Mouse (Mus musculus): ENCODE measurements around the gene Timm23. TPM values are rescaled to one million over a fixed set of nuclear protein-coding genes. Genes with fewer than 3 reads are reported as not detected.
"Not testable (repeated sequence)": the region's sequence is repeated elsewhere in the genome, so short reads cannot be mapped to it uniquely, and the experiment has no call there.

Timm23 gene
- polyA plus RNA-seq, 2 experiments from 2014 or later: 177 to 183 TPM

GRCm38 (mm10) chr14:32164173-32165051 lies 37.3 kb downstream of the Timm23 start:
- ATAC-seq: no peak

GRCm38 (mm10) chr14:32163203-32163888 lies 38.4 kb downstream of the Timm23 start:
- no peak for ATAC-seq

DNA sequence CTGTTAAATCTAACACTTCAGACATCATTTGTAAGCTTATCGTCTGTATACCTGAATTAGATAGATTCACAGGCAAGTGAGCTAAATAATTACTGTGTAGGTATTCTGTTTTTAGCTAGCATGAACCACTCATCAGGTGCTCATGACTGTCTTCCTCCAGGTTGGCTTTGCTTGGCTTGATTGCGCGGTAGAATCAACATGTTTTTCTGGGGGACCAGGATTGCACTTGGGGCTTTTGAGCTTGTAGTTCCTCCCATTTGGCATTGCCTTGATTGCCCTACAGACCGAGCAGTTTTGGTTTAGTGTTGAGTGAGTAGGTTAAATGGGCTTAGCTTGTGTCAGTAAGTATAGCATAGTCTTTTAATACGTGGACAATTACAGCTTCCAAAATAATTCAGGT lies 39.5 kb downstream of the Timm23 start:
- ATAC-seq: no peak

- ATAC-seq: no peak
Measured at GRCm38 (mm10) chr14:32161090-32161885, 40.4 kb downstream of the Timm23 start.

DNA sequence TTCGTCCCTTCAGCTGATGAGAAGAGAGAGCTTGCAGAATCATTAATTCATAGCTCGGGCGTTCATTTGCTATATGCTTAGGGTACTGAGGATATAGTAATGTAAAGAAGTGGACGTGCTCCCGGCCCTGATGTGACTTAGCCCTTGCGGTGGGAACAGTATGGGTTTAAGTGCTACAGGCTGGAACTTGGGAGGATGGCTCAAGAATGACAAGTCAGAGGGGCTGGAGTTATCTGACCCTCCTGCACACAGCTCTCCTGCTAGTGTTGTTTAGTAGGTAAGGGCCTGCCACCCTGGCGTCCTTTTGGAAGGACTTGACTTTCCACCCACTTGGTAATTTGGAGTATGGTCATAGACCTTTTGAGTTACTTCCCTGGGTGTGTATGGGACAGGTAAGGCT lies 41.1 kb downstream of the Timm23 start:
- ATAC-seq: no peak

- peak; percentile 95 for ATAC-seq
Measured at GRCm38 (mm10) chr14:32159690-32160246, 41.9 kb downstream of the Timm23 start, which contains the start of gene Ncoa4. TSS of gene Ncoa4 (plus strand) at chr14:32159865.

DNA sequence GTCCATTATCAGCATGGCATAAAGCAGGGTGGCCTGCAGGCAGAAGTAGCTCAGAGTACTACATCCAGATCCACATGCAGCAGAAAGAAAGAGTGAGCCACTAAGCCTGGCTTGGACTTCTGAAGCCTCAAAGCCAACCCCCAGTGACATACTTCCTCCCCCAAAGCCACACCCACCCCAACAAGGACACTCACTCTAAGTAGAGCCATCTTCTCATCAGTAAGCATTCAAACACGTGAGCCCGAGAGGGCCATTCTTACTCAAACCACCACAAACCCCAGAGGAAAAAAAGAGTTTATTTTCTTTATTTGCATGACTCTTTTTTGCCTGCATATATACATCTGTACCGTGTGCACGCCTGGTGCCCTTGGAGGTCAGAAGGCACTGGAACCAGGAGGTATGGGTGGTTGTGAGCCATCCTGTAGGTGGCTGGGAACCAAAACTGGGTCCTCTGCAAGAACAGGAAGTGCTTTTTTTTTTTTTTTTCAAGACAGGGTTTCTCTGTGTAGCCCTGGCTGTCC lies 42.5 kb downstream of the Timm23 start:
- peak; percentile 62 for ATAC-seq

- no peak for ATAC-seq
Measured at GRCm38 (mm10) chr14:32154758-32155157, 46.9 kb downstream of the Timm23 start.

- no peak for ATAC-seq
Measured at GRCm38 (mm10) chr14:32153156-32153555, 48.5 kb downstream of the Timm23 start.

- ATAC-seq: no peak
Measured at GRCm38 (mm10) chr14:32152243-32152965, 49.3 kb downstream of the Timm23 start.

DNA sequence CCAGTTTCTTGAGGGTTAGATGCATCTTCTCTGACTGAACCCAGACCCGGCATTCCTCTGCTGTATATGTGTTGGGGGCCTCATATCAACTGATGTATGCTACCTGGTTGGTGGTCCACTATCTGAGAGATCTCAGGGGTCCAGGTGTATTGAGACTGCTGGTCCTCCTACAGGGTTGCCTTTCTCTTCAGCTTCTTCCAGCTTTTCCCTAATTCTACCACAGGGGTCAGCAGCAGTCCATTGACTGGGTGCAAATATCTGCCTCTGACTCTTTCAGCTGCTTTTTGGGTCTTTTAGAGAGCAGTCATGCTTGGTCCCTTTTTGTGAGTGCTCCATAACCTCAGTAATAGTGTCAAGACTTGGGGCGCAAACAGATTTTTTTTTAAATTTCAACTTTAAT lies 50.8 kb downstream of the Timm23 start:
- ATAC-seq: no peak

- no peak for ATAC-seq
Measured at GRCm38 (mm10) chr14:32146578-32146977, 55.1 kb downstream of the Timm23 start.

- ATAC-seq: no peak
Measured at GRCm38 (mm10) chr14:32145809-32146511, 55.7 kb downstream of the Timm23 start.

DNA sequence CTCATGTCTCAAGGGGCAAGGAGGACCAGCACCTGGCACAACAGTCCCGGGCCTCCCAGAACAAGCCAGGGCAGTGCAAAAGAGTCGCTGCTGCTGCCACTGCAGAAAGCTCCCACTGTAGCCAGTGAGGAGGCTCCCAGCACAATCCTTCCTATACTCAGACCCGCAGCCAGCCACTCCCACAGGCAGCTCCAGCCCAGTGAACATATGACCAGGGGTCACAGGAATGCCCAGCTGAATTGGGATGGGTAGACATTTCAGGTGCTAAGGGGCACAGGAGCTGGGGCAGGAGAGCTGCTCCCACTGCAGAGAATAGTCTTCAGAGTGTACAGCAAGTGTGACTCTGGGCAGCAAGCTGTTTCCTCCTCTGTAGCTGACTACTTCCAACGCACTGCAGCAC lies 56.3 kb downstream of the Timm23 start:
- no peak for ATAC-seq

DNA sequence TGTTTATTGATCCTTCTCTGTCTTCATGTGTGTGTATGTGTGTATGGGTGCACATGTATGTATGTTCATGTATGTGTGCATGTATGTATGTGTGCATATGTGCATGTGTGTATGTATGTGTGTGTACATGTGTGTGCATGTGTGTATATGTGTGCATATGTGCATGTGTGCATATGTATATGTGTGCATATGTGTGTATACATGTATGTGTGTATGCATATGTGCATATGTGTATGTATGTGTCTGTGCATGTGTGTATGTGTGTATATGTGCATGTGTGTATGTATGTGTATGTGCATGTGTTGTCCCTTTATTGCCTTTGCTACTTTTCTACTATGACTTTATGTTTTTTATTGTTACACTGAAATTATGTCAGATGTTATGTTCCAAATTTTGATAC lies 57.0 kb downstream of the Timm23 start:
- ATAC-seq: no peak

GRCm38 (mm10) chr14:32141723-32142122 lies 60.0 kb downstream of the Timm23 start, which contains the start of gene Msmb:
TSS of gene Msmb (plus strand) at chr14:32142023.
- no peak for ATAC-seq

DNA sequence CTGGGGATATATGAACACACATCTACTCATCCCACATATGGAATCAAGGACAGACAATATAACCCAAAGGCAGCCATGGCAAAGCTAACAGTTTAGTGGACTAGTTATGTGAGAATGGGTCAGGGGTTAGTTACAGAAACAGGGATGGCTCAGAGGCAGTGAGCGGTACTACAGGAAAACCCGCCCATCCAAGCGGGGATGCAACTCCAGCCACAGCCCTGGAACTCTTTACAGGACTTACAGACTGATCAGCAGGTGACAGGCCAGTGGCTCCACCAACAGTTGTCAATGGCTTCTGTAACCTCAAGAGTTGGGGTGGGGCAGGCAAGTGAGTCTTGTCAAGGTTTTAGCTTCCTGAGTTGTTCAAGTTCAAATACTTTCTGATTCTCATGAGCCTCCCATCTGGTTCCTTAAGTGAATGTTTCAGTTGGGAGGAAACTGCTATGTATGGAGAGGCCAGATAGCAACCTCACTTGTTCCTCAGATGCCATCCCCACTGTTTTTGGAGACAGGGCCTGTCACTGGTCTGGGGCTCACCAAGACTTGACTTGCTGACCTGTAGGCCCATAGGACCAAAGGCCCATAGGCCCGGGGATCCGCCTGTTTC lies 61.2 kb downstream of the Timm23 start:
- no peak for ATAC-seq

DNA sequence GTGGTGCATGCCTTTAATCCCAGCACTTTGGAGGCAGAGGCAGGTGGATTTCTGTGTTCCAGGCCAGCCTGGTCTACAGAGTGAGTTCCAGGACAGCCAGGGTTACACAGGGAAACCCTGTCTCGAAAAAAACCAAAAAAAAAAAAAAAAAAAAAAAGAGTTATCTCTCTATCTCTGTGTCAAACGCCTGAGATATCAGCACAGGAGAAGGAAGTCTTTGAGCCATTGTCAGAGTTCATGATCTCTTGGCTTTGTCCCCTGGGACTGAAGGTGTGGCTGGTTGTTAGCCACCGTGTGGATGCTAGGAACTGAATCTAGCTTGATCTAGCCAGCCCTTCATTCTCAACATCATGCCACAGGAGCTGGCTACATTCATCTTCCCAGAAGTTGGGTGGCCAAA lies 65.2 kb downstream of the Timm23 start:
- not testable (repeated sequence) for ATAC-seq

- no peak for ATAC-seq
Measured at GRCm38 (mm10) chr14:32134293-32134692, 67.4 kb downstream of the Timm23 start.

DNA sequence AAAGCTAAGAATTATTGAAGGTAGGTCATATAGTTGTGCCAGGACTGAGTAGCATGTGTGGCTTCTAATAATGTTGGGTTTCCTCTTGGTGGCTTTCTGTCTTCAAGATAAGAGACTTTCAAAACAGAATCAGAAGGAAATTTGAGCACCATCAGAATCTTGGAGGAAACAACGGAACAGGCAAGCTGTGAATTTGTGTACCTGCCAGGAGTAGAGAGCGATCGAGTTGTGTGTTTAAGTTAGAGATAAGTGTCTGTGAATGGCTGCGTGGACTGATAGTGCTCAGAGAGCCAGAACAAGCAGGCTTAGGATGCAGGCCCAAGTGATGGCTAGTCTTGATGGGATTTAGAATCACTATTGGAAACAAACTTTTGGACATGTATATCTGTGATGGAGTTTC lies 69.9 kb downstream of the Timm23 start:
- ATAC-seq: no peak

Data from activated CD4-positive, CD25-positive, alpha-beta regulatory T cell, adult 4 months (primary cell).